26 mouse cellular contexts compared by ENCODE assay signal in the genomic region with DNA sequence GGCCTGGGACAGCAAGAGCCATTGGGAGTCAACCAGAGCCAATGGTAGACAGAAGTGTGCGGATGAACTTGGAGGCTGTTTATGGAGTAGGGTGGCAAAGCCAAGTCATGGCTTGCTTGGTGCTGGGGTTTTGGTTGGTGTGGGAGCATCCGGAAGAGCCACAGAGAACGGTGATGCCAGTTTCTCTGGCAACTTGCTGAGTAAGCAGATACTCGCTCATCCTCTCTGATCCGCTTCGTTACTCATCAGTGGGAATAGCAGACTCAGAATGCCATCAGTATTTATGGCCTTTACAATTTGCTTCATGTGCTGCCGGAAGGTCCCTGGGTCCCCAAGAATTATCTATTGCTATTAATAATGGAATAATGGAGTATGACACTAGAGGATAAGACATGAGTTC.
"Had no signal": no experiment of that assay in that cellular context is flagged by ENCODE, and none has a peak within 500 bp of the region (broad histone marks: within the 10 kb centered on the region; RNA-seq: fewer than 3 reads in every experiment).

No protein-coding gene starts in this region.

- H3K27me3 ChIP-seq: heart, embryonic 13.5 days; heart, embryonic 15.5 days; hindbrain, embryonic 13.5 days; hindbrain, embryonic 15.5 days; kidney, embryonic 15.5 days; limb, embryonic 12.5 days had no signal

- H3K27ac ChIP-seq: gastrocnemius, adult 2 months; heart, adult 2 months; heart, embryonic 13.5 days; heart, embryonic 15.5 days; hindbrain, embryonic 13.5 days; hindbrain, embryonic 15.5 days; hindbrain, postnatal 0 days; kidney, embryonic 15.5 days; kidney, postnatal 0 days; left cerebral cortex, adult 2 months; limb, embryonic 10.5 days; limb, embryonic 12.5 days had no signal

- DNase-seq: gastrocnemius, adult 2 months; gastrocnemius, postnatal 14 days; gastrocnemius, postnatal 36 days; heart, adult 11 months; heart, adult 2 months; heart, postnatal 14 days; heart, postnatal 36 days; kidney, adult 11 months; kidney, adult 2 months; kidney, adult 9 months; kidney, postnatal 14 days; kidney, postnatal 36 days; layer of hippocampus, adult 9-11 months; liver had no signal

- H3K36me3 ChIP-seq: heart, embryonic 13.5 days; heart, embryonic 15.5 days; hindbrain, embryonic 13.5 days; hindbrain, embryonic 15.5 days; kidney, embryonic 15.5 days; limb, embryonic 10.5 days; limb, embryonic 12.5 days had no signal

- ATAC-seq: hindbrain, postnatal 0 days; intestine, embryonic 16.5 days had no signal

- H3K9me3 ChIP-seq: heart, embryonic 13.5 days; heart, embryonic 15.5 days; hindbrain, embryonic 13.5 days; hindbrain, embryonic 15.5 days; kidney, embryonic 15.5 days; limb, embryonic 10.5 days; limb, embryonic 12.5 days had no signal

- H3K9ac ChIP-seq: heart, embryonic 13.5 days; heart, embryonic 15.5 days; hindbrain, embryonic 13.5 days; hindbrain, embryonic 15.5 days; kidney, embryonic 15.5 days; limb, embryonic 12.5 days had no signal

- H3K4me3 ChIP-seq: gastrocnemius, adult 2 months; heart, adult 2 months; heart, embryonic 13.5 days; heart, embryonic 15.5 days; hindbrain, embryonic 13.5 days; hindbrain, embryonic 15.5 days; kidney, embryonic 15.5 days; left cerebral cortex, adult 2 months; limb, embryonic 10.5 days; limb, embryonic 12.5 days had no signal

- H3K4me2 ChIP-seq: heart, embryonic 11.5 days; heart, embryonic 13.5 days; heart, embryonic 15.5 days; hindbrain, embryonic 13.5 days; hindbrain, embryonic 15.5 days; kidney, embryonic 15.5 days; limb, embryonic 12.5 days had no signal
